Mouse (Mus musculus): ENCODE measurements around the gene Prl4a1. TPM values are rescaled to one million over a fixed set of nuclear protein-coding genes. Genes with fewer than 3 reads are reported as not detected.
"Not testable (repeated sequence)": the region's sequence is repeated elsewhere in the genome, so short reads cannot be mapped to it uniquely, and the experiment has no call there.

The Prl4a1 gene
- total RNA-seq (2014; rRNA removed; ENCODE audit: low replicate concordance) (not detected in 2 replicates), polyA plus RNA-seq (2015; fragmentation: Nextera tagmentation; extraction: Ambion mirVana) (not detected in 2 replicates)

GRCm38 (mm10) chr13:28015912-28016311 is at the start of gene Prl4a1:
TSS of gene Prl4a1 (plus strand) at chr13:28016212.
- 80% methylated on average over 3 of the region's 3 CpGs for WGBS
- Histone ChIP-seq H3K36me3 (replicated peaks; ENCODE audit: control insufficient read depth, insufficient read depth, low read length) (no peaks in the 10 kb centered on the region), H3K9me3 (replicated peaks; ENCODE audit: control insufficient read depth, low read length) (peaks cover 4% of the 10 kb centered on the region; the same call in 1 of the 2 replicates), H3K9ac (replicated peaks; ENCODE audit: low read depth, low read length) (no peak within 1 kb of the TSS), H3K4me3 (ENCODE audit: low read depth, low read length) (no peak within 1 kb of the TSS), H3K4me1 (ENCODE audit: control insufficient read depth, insufficient read depth) (no peaks in the 10 kb centered on the region), H3K4me2 (ENCODE audit: low read depth, low read length) (no peak within 1 kb of the TSS), H3K27ac (ENCODE audit: low read depth) (no peak within 1 kb of the TSS), H3K27me3 (ENCODE audit: control insufficient read depth, insufficient read depth, low read length) (no peaks in the 10 kb centered on the region)
- no peak for TF ChIP-seq CTCF (IDR thresholded peaks at IDR 0.05; ENCODE audit: low read depth)
- no peak for TF ChIP-seq EP300 (IDR thresholded peaks at IDR 0.05; ENCODE audit: low read depth)
- DNase-seq (ENCODE audit: low spot score), result no peak
- no peak for ATAC-seq (ENCODE audit: insufficient read depth, low read depth)

GRCm38 (mm10) chr13:27972931-27973330 is 43.1 kb upstream of the Prl4a1 start:
- Histone ChIP-seq H3K9me3 (replicated peaks; ENCODE audit: control insufficient read depth, low read length) (no peaks in the 10 kb centered on the region), H3K36me3 (replicated peaks; ENCODE audit: control insufficient read depth, insufficient read depth, low read length) (no peaks in the 10 kb centered on the region), H3K27me3 (ENCODE audit: control insufficient read depth, insufficient read depth, low read length) (no peaks in the 10 kb centered on the region), H3K4me2 (ENCODE audit: low read depth, low read length) (no peak overlapping the region), H3K4me3 (ENCODE audit: low read depth, low read length) (no peak overlapping the region), H3K9ac (replicated peaks; ENCODE audit: low read depth, low read length) (no peak overlapping the region), H3K4me1 (ENCODE audit: control insufficient read depth, insufficient read depth) (no peaks in the 10 kb centered on the region), H3K27ac (ENCODE audit: low read depth) (no peak overlapping the region)
- ATAC-seq (ENCODE audit: insufficient read depth, low read depth) (no peak), DNase-seq (ENCODE audit: low spot score) (no peak)
- TF ChIP-seq EP300 (IDR thresholded peaks at IDR 0.05; ENCODE audit: low read depth), result no peak
- 81% methylated on average over 1 of the region's 1 CpGs for WGBS

GRCm38 (mm10) chr13:27974281-27974680 is 41.7 kb upstream of the Prl4a1 start:
- DNase-seq (ENCODE audit: low spot score); H3K27ac ChIP-seq (ENCODE audit: low read depth); H3K9me3 ChIP-seq (replicated peaks; ENCODE audit: control insufficient read depth, low read length); H3K27me3 ChIP-seq (ENCODE audit: control insufficient read depth, insufficient read depth, low read length); ATAC-seq (ENCODE audit: insufficient read depth, low read depth); H3K4me3 ChIP-seq (ENCODE audit: low read depth, low read length); H3K9ac ChIP-seq (replicated peaks; ENCODE audit: low read depth, low read length); H3K36me3 ChIP-seq (replicated peaks; ENCODE audit: control insufficient read depth, insufficient read depth, low read length); H3K4me1 ChIP-seq (ENCODE audit: control insufficient read depth, insufficient read depth); H3K4me2 ChIP-seq (ENCODE audit: low read depth, low read length): not testable (repeated sequence)
- WGBS, result 63% methylated on average over 2 of the region's 2 CpGs

DNA sequence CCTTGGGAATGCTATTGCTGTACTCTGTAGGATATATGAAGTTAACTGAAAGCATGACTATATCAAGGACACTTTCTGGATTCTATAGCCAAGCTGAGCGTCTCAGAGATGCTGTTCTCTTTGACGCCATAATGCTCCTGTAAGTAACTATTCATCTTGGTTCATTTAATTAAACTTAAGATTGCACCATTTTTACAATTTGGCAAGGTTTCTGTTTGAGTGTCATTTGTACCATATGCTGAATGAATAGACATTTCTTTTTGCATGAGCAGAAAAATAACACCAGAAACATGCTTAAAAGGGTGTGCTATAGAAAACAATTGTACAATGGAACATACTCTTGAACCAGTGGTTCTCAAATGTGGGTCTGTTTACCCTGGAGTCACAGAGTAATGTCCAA is 38.4 kb upstream of the Prl4a1 start:
- no peaks in the 10 kb centered on the region for H3K27me3 ChIP-seq (ENCODE audit: control insufficient read depth, insufficient read depth, low read length)
- 74% methylated on average over 2 of the region's 2 CpGs for WGBS
- H3K4me2 ChIP-seq (ENCODE audit: low read depth, low read length), result no peak overlapping the region
- no peak for DNase-seq (ENCODE audit: low spot score)
- ATAC-seq (ENCODE audit: insufficient read depth, low read depth), result no peak
- H3K9me3 ChIP-seq (replicated peaks; ENCODE audit: control insufficient read depth, low read length), result no peaks in the 10 kb centered on the region
- TF ChIP-seq CTCF (IDR thresholded peaks at IDR 0.05; ENCODE audit: low read depth) (no peak), EP300 (IDR thresholded peaks at IDR 0.05; ENCODE audit: low read depth) (no peak)
- no peak overlapping the region for H3K4me3 ChIP-seq (ENCODE audit: low read depth, low read length)
- no peaks in the 10 kb centered on the region for H3K4me1 ChIP-seq (ENCODE audit: control insufficient read depth, insufficient read depth)
- H3K9ac ChIP-seq (replicated peaks; ENCODE audit: low read depth, low read length), result no peak overlapping the region
- H3K36me3 ChIP-seq (replicated peaks; ENCODE audit: control insufficient read depth, insufficient read depth, low read length), result no peaks in the 10 kb centered on the region
- no peak overlapping the region for H3K27ac ChIP-seq (ENCODE audit: low read depth)

GRCm38 (mm10) chr13:27996557-27996956 is 19.5 kb upstream of the Prl4a1 start:
- H3K9ac ChIP-seq (replicated peaks; ENCODE audit: low read depth, low read length); H3K36me3 ChIP-seq (replicated peaks; ENCODE audit: control insufficient read depth, insufficient read depth, low read length); H3K4me2 ChIP-seq (ENCODE audit: low read depth, low read length); H3K4me1 ChIP-seq (ENCODE audit: control insufficient read depth, insufficient read depth); H3K4me3 ChIP-seq (ENCODE audit: low read depth, low read length); H3K9me3 ChIP-seq (replicated peaks; ENCODE audit: control insufficient read depth, low read length); H3K27ac ChIP-seq (ENCODE audit: low read depth); H3K27me3 ChIP-seq (ENCODE audit: control insufficient read depth, insufficient read depth, low read length); ATAC-seq (ENCODE audit: insufficient read depth, low read depth); DNase-seq (ENCODE audit: low spot score): not testable (repeated sequence)
- 64% methylated on average over 3 of the region's 3 CpGs for WGBS

DNA sequence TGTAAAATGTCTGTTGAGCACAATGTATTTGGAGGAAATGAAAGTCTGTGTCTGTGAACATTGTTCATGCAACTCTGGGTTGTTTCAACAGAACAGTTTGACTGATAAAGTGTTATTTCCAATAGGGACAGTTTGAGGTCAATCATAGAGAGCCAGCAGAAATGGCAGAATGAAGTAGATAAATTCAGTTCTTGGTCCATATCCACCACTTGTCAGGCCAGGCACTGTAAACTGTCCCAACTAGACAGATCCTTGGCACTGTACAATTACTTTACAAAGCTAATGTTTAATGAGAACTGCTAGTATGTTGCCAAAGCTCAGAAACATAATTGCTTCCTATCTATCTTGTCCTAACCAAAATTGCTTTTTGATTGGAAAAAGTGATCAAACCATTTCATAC is 13.3 kb downstream of the Prl4a1 start:
- no peaks in the 10 kb centered on the region for H3K27me3 ChIP-seq (ENCODE audit: control insufficient read depth, insufficient read depth, low read length)
- no peaks in the 10 kb centered on the region for H3K4me1 ChIP-seq (ENCODE audit: control insufficient read depth, insufficient read depth)
- no peak for ATAC-seq (ENCODE audit: insufficient read depth, low read depth)
- H3K4me2 ChIP-seq (ENCODE audit: low read depth, low read length), result no peak overlapping the region
- no peak for TF ChIP-seq EP300 (IDR thresholded peaks at IDR 0.05; ENCODE audit: low read depth)
- no peak for TF ChIP-seq CTCF (IDR thresholded peaks at IDR 0.05; ENCODE audit: low read depth)
- no peak overlapping the region for H3K27ac ChIP-seq (ENCODE audit: low read depth)
- no peaks in the 10 kb centered on the region for H3K36me3 ChIP-seq (replicated peaks; ENCODE audit: control insufficient read depth, insufficient read depth, low read length)
- no peak overlapping the region for H3K9ac ChIP-seq (replicated peaks; ENCODE audit: low read depth, low read length)
- no peak for DNase-seq (ENCODE audit: low spot score)
- no peaks in the 10 kb centered on the region for H3K9me3 ChIP-seq (replicated peaks; ENCODE audit: control insufficient read depth, low read length)
- no peak overlapping the region for H3K4me3 ChIP-seq (ENCODE audit: low read depth, low read length)
